In the genomic region with DNA sequence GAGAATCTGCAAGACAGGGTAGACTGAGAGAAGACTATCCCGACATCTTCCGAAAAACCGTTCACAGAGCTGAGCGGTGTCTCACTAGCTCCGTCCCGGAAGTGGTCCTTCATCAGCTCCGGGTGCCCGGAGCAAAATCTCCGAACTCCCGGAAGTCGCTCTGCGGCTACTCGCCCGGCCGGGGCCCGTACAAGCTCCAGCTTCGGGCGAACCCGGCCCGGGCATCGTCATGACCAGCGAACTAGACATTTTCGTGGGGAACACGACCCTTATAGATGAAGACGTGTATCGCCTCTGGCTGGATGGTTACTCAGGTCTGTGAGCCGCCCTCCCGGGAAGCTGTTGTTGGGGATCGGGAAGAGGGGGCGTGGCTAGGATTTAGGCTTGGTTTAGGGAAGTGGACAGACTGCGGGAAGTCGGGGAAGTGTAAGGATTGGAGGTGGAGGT, we compare ENCODE assay signal across 7 mouse cellular contexts. TPM values are rescaled to one million over a fixed set of nuclear protein-coding genes. Genes with fewer than 3 reads are reported as not detected.
DNase-seq lines count a peak whose midpoint lies in the region; ATAC-seq and TF ChIP-seq lines count a peak whose summit lies in the region.

Fibp (plus strand) TSS at position 151 of the 447 bp plus-strand sequence.

- peak within 1 kb of the TSS; percentile 92 for H3K4me2 ChIP-seq in embryonic facial prominence, embryonic 11.5 days (ENCODE audit: low read depth, low read length)
- H3K4me2 ChIP-seq in limb, embryonic 12.5 days: peak within 1 kb of the TSS; percentile 83
- H3K4me2 ChIP-seq in midbrain, embryonic 15.5 days: peak within 1 kb of the TSS; percentile 88

- H3K27ac ChIP-seq in embryonic facial prominence, embryonic 11.5 days (replicated peaks; ENCODE audit: low read depth, low read length): no peak within 1 kb of the TSS
- H3K27ac ChIP-seq in limb, embryonic 12.5 days: 0 out of 2 replicates have a peak within 1 kb of the TSS, but pooled peaks have one; percentile 73
- peak within 1 kb of the TSS; percentile 82 for H3K27ac ChIP-seq in midbrain, embryonic 15.5 days
- peak within 1 kb of the TSS; percentile 53 for H3K27ac ChIP-seq in spleen, adult 2 months (ENCODE audit: insufficient read depth, low read length)

- peaks cover 6% of the 10 kb centered on the region; the same call in 1 of the 2 replicates for H3K4me1 ChIP-seq in embryonic facial prominence, embryonic 11.5 days (ENCODE audit: control insufficient read depth, insufficient read depth, low read length)
- H3K4me1 ChIP-seq in limb, embryonic 12.5 days (replicated peaks): peaks cover 42% of the 10 kb centered on the region
- peaks cover 52% of the 10 kb centered on the region for H3K4me1 ChIP-seq in midbrain, embryonic 15.5 days
- H3K4me1 ChIP-seq in spleen, adult 2 months (ENCODE audit: control insufficient read depth, insufficient read depth, insufficient read length): peaks cover 14% of the 10 kb centered on the region

- H3K9ac ChIP-seq in embryonic facial prominence, embryonic 11.5 days (replicated peaks; ENCODE audit: low read length): peak within 1 kb of the TSS; percentile 56
- H3K9ac ChIP-seq in limb, embryonic 12.5 days (replicated peaks): peak within 1 kb of the TSS; percentile 80
- peak within 1 kb of the TSS; percentile 78 for H3K9ac ChIP-seq in midbrain, embryonic 15.5 days

- peak within 1 kb of the TSS; percentile 56 for H3K4me3 ChIP-seq in embryonic facial prominence, embryonic 11.5 days (ENCODE audit: low read depth, low read length)
- peak within 1 kb of the TSS; percentile 76 for H3K4me3 ChIP-seq in limb, embryonic 12.5 days (replicated peaks)
- peak within 1 kb of the TSS; percentile 76 for H3K4me3 ChIP-seq in midbrain, embryonic 15.5 days
- peak within 1 kb of the TSS; percentile 76 for H3K4me3 ChIP-seq in spleen, adult 2 months (ENCODE audit: extremely low read depth, insufficient read depth, insufficient read length)

- peak; percentile 36; the same call in 1 of the 2 replicates for TF ChIP-seq POLR2A in spleen, adult 2 months (IDR thresholded peaks at IDR 0.05; ENCODE audit: low read depth, low read length)

- peak; percentile 39; the same call in 1 of the 2 replicates for ATAC-seq in embryonic facial prominence, embryonic 11.5 days (replicated peaks; ENCODE audit: insufficient number of reproducible peaks, low FRiP score, low TSS enrichment, low read depth)
- ATAC-seq in limb, embryonic 12.5 days (ENCODE audit: insufficient number of reproducible peaks, insufficient read depth, low FRiP score, low TSS enrichment, low read depth): peak; percentile 57
- peak; percentile 48 for ATAC-seq in midbrain, embryonic 15.5 days (replicated peaks)

- no peaks in the 10 kb centered on the region for H3K27me3 ChIP-seq in embryonic facial prominence, embryonic 11.5 days (ENCODE audit: control insufficient read depth, insufficient read depth, low read length)
- H3K27me3 ChIP-seq in limb, embryonic 12.5 days: no peaks in the 10 kb centered on the region
- H3K27me3 ChIP-seq in midbrain, embryonic 15.5 days (replicated peaks): peaks cover 8% of the 10 kb centered on the region; the same call in 1 of the 2 replicates
- H3K27me3 ChIP-seq in spleen, adult 2 months (ENCODE audit: control insufficient read depth, insufficient read depth, low read length): no peaks in the 10 kb centered on the region

- WGBS in embryonic facial prominence, embryonic 11.5 days: under 1% methylated on average over 32 of the region's 32 CpGs
- WGBS in limb, embryonic 12.5 days: under 1% methylated on average over 32 of the region's 32 CpGs
- under 1% methylated on average over 32 of the region's 32 CpGs for WGBS in midbrain, embryonic 15.5 days
- under 1% methylated on average over 32 of the region's 32 CpGs for WGBS in spleen, adult 2 months

- no peaks in the 10 kb centered on the region for H3K9me3 ChIP-seq in embryonic facial prominence, embryonic 11.5 days (replicated peaks; ENCODE audit: control insufficient read depth, low read length)
- H3K9me3 ChIP-seq in limb, embryonic 12.5 days: no peaks in the 10 kb centered on the region
- no peaks in the 10 kb centered on the region for H3K9me3 ChIP-seq in midbrain, embryonic 15.5 days

- DNase-seq in adrenal gland, postnatal 14 days: peak; percentile 94
- DNase-seq in embryonic facial prominence, embryonic 11.5 days (ENCODE audit: low spot score): peak; percentile 95
- DNase-seq in heart, adult 11 months: peak; percentile 98
- DNase-seq in kidney, adult 18-20 months: peak; percentile 92
- DNase-seq in spleen, adult 2 months (ENCODE audit: low read depth in 1 of 2, low spot score in 2 of 2): peak; percentile 75 to 84

- H3K36me3 ChIP-seq in embryonic facial prominence, embryonic 11.5 days (replicated peaks; ENCODE audit: control insufficient read depth, insufficient read depth, low read depth, low read length): no peaks in the 10 kb centered on the region; the same call in none of the 2 replicates
- peaks cover 34% of the 10 kb centered on the region for H3K36me3 ChIP-seq in limb, embryonic 12.5 days
- H3K36me3 ChIP-seq in midbrain, embryonic 15.5 days (replicated peaks): peaks cover 10% of the 10 kb centered on the region
- peaks cover 12% of the 10 kb centered on the region for H3K36me3 ChIP-seq in spleen, adult 2 months (ENCODE audit: control insufficient read depth, insufficient read depth, low read length)

- TF ChIP-seq CTCF in spleen, adult 2 months (IDR thresholded peaks at IDR 0.05; ENCODE audit: extremely low read depth, insufficient read depth, insufficient read length, insufficient replicate concordance): no peak

RNA-seq across cellular contexts. Expression of gene Fibp, which starts in this region (rescaled TPM):
- total RNA-seq in adrenal gland, postnatal 14 days (2021): 70.8 and 92.6 TPM in 2 replicates
- 105 and 115 TPM in 2 replicates for polyA plus RNA-seq in embryonic facial prominence, embryonic 11.5 days (2014; fragmentation: Nextera tagmentation; extraction: Ambion mirVana)
- polyA plus RNA-seq in limb, embryonic 12.5 days (2016; fragmentation: Nextera tagmentation; extraction: Ambion mirVana): 130 and 140 TPM in 2 replicates
- polyA plus RNA-seq in midbrain, embryonic 15.5 days (2015; fragmentation: Nextera tagmentation; extraction: Ambion mirVana): 180 and 185 TPM in 2 replicates
- polyA plus RNA-seq in spleen, adult 2 months (2012; rRNA removed): 80.4 and 131 TPM in 2 replicates
